Mouse (Mus musculus): ENCODE measurements at regions not wholly inside any gene's neighbourhood (a gene's known extent, or its start where the extent isn't known, plus 50 kb on each side); places are given as distances from the start of the nearest gene placed in this dataset.

DNA sequence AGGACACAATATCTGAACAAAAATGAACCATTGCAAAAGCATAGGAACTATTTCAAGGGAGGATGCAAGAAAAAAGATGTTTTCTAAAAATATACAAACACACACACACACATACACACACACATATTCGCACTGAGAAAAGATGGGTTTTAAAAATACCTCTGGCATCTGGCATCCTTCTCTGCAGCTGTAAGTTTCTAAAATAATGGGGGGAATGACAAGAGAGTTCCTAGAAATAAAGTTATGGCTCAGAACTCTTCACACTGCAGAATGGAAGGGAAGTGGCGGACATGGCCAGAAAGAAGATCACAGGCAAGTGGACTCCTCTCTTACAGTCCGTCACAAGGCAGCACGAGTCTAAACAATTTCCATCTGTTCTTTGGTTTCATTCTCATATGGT lies 66.5 kb upstream of the Lrig3 start:
- TF ChIP-seq POLR2A (IDR thresholded peaks at IDR 0.05; ENCODE audit: insufficient read depth, low read depth, low read length): no peak
- TF ChIP-seq CTCF (IDR thresholded peaks at IDR 0.05; ENCODE audit: insufficient read depth, low read depth, low read length): no peak

Data from olfactory bulb, adult 2 months (tissue).